Mouse (Mus musculus) testis, adult 2 months (tissue): ENCODE measurements around the gene Ctr9.

ENCODE experiments used
- CTCF ChIP-seq: fragments of 200-500 bp; IDR thresholded peaks from 2 replicates; pipeline ENCODE4 v1.5.1; 2012; ENCODE audit warnings: low read depth, mild to moderate bottlenecking, inconsistent platforms, low read length, moderate library complexity; ENCODE audit not compliant: control insufficient read depth, insufficient read depth, insufficient replicate concordance
- POLR2A ChIP-seq: fragments of 200-500 bp; IDR thresholded peaks from 2 replicates; pipeline ENCODE4 v1.6.1; 2012; ENCODE audit warnings: low read depth, mild to moderate bottlenecking, inconsistent platforms, low read length, moderate library complexity; ENCODE audit not compliant: control insufficient read depth

- TF ChIP-seq CTCF (no peak), POLR2A (no peak)
Measured at GRCm38 (mm10) chr7:111085153-111085552, 56.4 kb downstream of the Ctr9 start.
